Mouse (Mus musculus): ENCODE measurements around the gene Lrrc8b. TPM values are rescaled to one million over a fixed set of nuclear protein-coding genes. Genes with fewer than 3 reads are reported as not detected.
A peak's percentile ranks its signal among the peaks of the same experiment; 100 is the strongest.

The Lrrc8b gene
- total RNA-seq, 1 experiment = 3.4 TPM

DNA sequence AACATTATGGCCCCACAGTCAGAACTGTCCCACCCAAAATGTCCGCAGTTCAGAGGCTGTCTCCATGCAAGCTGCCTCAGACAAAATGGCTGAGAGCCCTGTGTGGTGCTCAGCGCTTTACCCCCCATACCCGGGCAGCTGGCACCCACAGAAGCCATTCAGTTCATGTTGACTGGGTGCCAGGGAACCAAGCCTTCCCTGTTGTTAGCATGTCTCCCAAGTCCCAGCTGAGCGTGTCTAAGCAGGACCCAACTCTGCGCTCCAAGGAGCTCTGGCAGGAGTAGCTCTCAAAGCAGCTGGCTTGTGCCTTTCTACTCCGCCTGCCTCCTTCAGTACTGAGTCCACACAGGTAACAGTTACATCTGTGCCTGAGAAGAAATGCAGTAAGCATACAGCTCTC is 68.7 kb downstream of the Lrrc8b start:
- no peak for TF ChIP-seq ZC3H11A (IDR thresholded peaks at IDR 0.05; ENCODE audit: borderline replicate concordance, low read depth, low read length)
- in situ Hi-C loops (cut with MboI; ENCODE audit: low sequenced_read_pairs in 2 of 2, unreplicated experiment in 2 of 2) = no loop called here
- Histone ChIP-seq H3K4me1 (ENCODE audit: control insufficient read depth in 2 of 2, insufficient read depth in 2 of 2, low read length in 2 of 2, poor library complexity in 1 of 2) (no peaks in the 10 kb centered on the region), H3K27ac (ENCODE audit: insufficient read depth, low read depth, low read length, poor library complexity, severe bottlenecking) (no peak overlapping the region), H3K9ac (ENCODE audit: insufficient read depth, low read depth, low read length, poor library complexity, severe bottlenecking) (no peak overlapping the region), H3K36me3 (ENCODE audit: control insufficient read depth, insufficient read depth, low read length, poor library complexity, severe bottlenecking) (no peaks in the 10 kb centered on the region; the same call in 1 of the 2 replicates), H3K4me3 (ENCODE audit: insufficient read depth in 1 of 2, low read depth in 1 of 2, low read length in 2 of 2, poor library complexity in 1 of 2, severe bottlenecking in 1 of 2) (no peak overlapping the region), H3K9me3 (ENCODE audit: control insufficient read depth, insufficient read depth, low read depth, low read length) (no peaks in the 10 kb centered on the region)
- no peak for DNase-seq (ENCODE audit: low read depth, low spot score)

DNA sequence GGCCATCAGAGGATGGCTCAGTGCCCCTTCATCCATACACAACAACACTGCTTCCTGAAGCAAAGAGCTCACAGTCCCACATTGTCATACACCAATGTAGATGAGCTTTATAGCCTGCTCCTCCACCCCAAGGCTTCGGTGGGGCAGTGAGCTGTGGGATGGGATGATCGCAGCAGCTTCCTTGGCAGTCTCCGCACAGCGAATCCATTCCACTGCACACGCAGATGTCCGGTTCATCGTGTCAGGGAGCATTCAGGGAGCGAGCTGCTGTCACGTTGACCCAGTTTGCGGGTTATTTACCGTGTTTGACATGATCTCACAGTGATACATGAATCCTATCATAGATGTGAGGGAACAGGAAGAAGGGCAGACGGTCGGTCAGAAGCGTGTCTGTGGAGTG is 69.3 kb downstream of the Lrrc8b start:
- H3K4me1 ChIP-seq (ENCODE audit: control insufficient read depth in 2 of 2, insufficient read depth in 2 of 2, low read length in 2 of 2, poor library complexity in 1 of 2) = no peaks in the 10 kb centered on the region
- no peak overlapping the region for H3K9ac ChIP-seq (ENCODE audit: insufficient read depth, low read depth, low read length, poor library complexity, severe bottlenecking)
- H3K9me3 ChIP-seq (ENCODE audit: control insufficient read depth, insufficient read depth, low read depth, low read length) = no peaks in the 10 kb centered on the region
- TF ChIP-seq ZC3H11A (IDR thresholded peaks at IDR 0.05; ENCODE audit: borderline replicate concordance, low read depth, low read length) (no peak), ZNF384 (IDR thresholded peaks at IDR 0.05; ENCODE audit: low read depth, low read length) (no peak), HCFC1 (IDR thresholded peaks at IDR 0.05; ENCODE audit: borderline replicate concordance, insufficient read depth, low read length) (no peak), MAFK (IDR thresholded peaks at IDR 0.05; ENCODE audit: insufficient read depth, low read depth, low read length) (no peak), CHD2 (IDR thresholded peaks at IDR 0.05; ENCODE audit: low read depth, low read length) (no peak)
- no peaks in the 10 kb centered on the region; the same call in 1 of the 2 replicates for H3K36me3 ChIP-seq (ENCODE audit: control insufficient read depth, insufficient read depth, low read length, poor library complexity, severe bottlenecking)
- no peak overlapping the region for H3K4me3 ChIP-seq (ENCODE audit: insufficient read depth in 1 of 2, low read depth in 1 of 2, low read length in 2 of 2, poor library complexity in 1 of 2, severe bottlenecking in 1 of 2)
- DNase-seq (ENCODE audit: low read depth, low spot score) = no peak
- in situ Hi-C loops (cut with MboI; ENCODE audit: low sequenced_read_pairs in 2 of 2, unreplicated experiment in 2 of 2) = no loop called here
- no peak overlapping the region; the same call in 1 of the 2 replicates for H3K27ac ChIP-seq (ENCODE audit: insufficient read depth, low read depth, low read length, poor library complexity, severe bottlenecking)

DNA sequence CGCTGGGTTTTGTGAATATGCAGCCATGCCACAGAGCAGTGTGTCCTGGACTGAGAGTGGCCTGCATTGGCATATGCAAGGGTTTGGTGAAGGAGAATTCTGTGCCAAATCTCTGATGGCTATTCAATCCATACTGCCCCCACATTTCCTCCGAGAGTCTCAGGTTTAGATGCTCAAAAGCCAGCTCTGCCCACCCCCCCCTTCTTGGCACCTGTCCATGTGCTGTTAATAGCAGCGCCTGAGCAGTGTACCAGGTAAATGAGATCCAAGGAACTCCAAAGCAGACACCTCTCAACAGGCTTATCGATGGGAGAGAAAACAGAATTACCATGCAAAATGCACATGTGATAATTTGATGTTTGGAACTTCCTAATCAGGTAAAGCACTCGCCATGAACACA is 74.6 kb downstream of the Lrrc8b start:
- TF ChIP-seq CHD2 (IDR thresholded peaks at IDR 0.05; ENCODE audit: low read depth, low read length) (no peak), ZC3H11A (IDR thresholded peaks at IDR 0.05; ENCODE audit: borderline replicate concordance, low read depth, low read length) (no peak), MAFK (IDR thresholded peaks at IDR 0.05; ENCODE audit: insufficient read depth, low read depth, low read length) (no peak)
- no peak overlapping the region for H3K9ac ChIP-seq (ENCODE audit: insufficient read depth, low read depth, low read length, poor library complexity, severe bottlenecking)
- no peaks in the 10 kb centered on the region for H3K36me3 ChIP-seq (ENCODE audit: control insufficient read depth, insufficient read depth, low read length, poor library complexity, severe bottlenecking)
- H3K9me3 ChIP-seq (ENCODE audit: control insufficient read depth, insufficient read depth, low read depth, low read length) = no peaks in the 10 kb centered on the region
- in situ Hi-C loops (cut with MboI; ENCODE audit: low sequenced_read_pairs in 2 of 2, unreplicated experiment in 2 of 2) = no loop called here
- no peak overlapping the region for H3K4me3 ChIP-seq (ENCODE audit: insufficient read depth in 1 of 2, low read depth in 1 of 2, low read length in 2 of 2, poor library complexity in 1 of 2, severe bottlenecking in 1 of 2)
- no peak for DNase-seq (ENCODE audit: low read depth, low spot score)
- no peak overlapping the region for H3K27ac ChIP-seq (ENCODE audit: insufficient read depth, low read depth, low read length, poor library complexity, severe bottlenecking)
- peaks cover 0 to 4% of the 10 kb centered on the region in 2 experiments; a peak in 1 of 4 replicates for H3K4me1 ChIP-seq (ENCODE audit: control insufficient read depth in 2 of 2, insufficient read depth in 2 of 2, low read length in 2 of 2, poor library complexity in 1 of 2)

DNA sequence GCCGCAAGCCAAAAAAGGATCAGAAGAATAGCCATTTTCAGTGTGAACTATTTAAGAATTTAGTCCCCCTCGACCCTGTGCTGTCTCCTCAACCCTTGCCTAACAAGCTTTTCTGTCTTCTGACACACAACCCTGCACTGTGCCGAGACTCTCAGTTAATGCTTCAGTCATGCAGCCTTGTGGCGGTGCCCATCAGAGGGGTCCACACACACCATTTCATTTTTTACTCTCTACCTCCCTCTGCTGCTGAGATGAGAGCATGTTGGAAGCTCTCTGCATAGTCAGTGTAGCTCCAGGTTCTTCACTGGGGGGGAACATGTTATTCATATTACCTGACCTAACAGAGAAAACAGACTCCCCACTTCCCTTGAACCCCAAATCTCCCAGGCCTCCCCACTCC is 75.8 kb downstream of the Lrrc8b start:
- Histone ChIP-seq H3K36me3 (ENCODE audit: control insufficient read depth, insufficient read depth, low read length, poor library complexity, severe bottlenecking) (no peaks in the 10 kb centered on the region), H3K9ac (ENCODE audit: insufficient read depth, low read depth, low read length, poor library complexity, severe bottlenecking) (no peak overlapping the region), H3K9me3 (ENCODE audit: control insufficient read depth, insufficient read depth, low read depth, low read length) (no peaks in the 10 kb centered on the region), H3K4me3 (ENCODE audit: insufficient read depth in 1 of 2, low read depth in 1 of 2, low read length in 2 of 2, poor library complexity in 1 of 2, severe bottlenecking in 1 of 2) (no peak overlapping the region), H3K4me1 (ENCODE audit: control insufficient read depth in 2 of 2, insufficient read depth in 2 of 2, low read length in 2 of 2, poor library complexity in 1 of 2) (peaks cover 4 to 6% of the 10 kb centered on the region in 2 experiments; a peak in 3 of 4 replicates), H3K27ac (ENCODE audit: insufficient read depth, low read depth, low read length, poor library complexity, severe bottlenecking) (no peak overlapping the region)
- TF ChIP-seq ZNF384 (IDR thresholded peaks at IDR 0.05; ENCODE audit: low read depth, low read length) (no peak), CHD2 (IDR thresholded peaks at IDR 0.05; ENCODE audit: low read depth, low read length) (no peak), HCFC1 (IDR thresholded peaks at IDR 0.05; ENCODE audit: borderline replicate concordance, insufficient read depth, low read length) (no peak), ZC3H11A (IDR thresholded peaks at IDR 0.05; ENCODE audit: borderline replicate concordance, low read depth, low read length) (peak; percentile 50), MAFK (IDR thresholded peaks at IDR 0.05; ENCODE audit: insufficient read depth, low read depth, low read length) (no peak)
- DNase-seq (ENCODE audit: low read depth, low spot score) = no peak
- in situ Hi-C loops (cut with MboI; ENCODE audit: low sequenced_read_pairs in 2 of 2, unreplicated experiment in 2 of 2) = no loop called here

Data from ES-E14 (cell line).